Comparison of ENCODE assay signal across 9 mouse cellular contexts in genomic region chr17:72938026-72938795, GRCm38 (mm10). TPM values are rescaled to one million over a fixed set of nuclear protein-coding genes. Genes with fewer than 3 reads are reported as not detected.
DNase-seq lines count a peak whose midpoint lies in the region; ATAC-seq and TF ChIP-seq lines count a peak whose summit lies in the region.
"Had no signal": no experiment of that assay in that cellular context is flagged by ENCODE, and none has a peak within 500 bp of the region (broad histone marks: within the 10 kb centered on the region; RNA-seq: fewer than 3 reads in every experiment).

No protein-coding gene starts in this region.

- H3K9me3 ChIP-seq in heart, embryonic 10.5 days, result no peaks in the 10 kb centered on the region

- H3K27ac ChIP-seq in heart, embryonic 10.5 days, result peak overlapping the region; percentile 59
- H3K27ac ChIP-seq: neural tube, embryonic 13.5 days had no signal

- no peaks in the 10 kb centered on the region for H3K27me3 ChIP-seq in heart, embryonic 10.5 days (ENCODE audit: insufficient read depth, poor library complexity, severe bottlenecking)
- H3K27me3 ChIP-seq: neural tube, embryonic 13.5 days had no signal

- no peak for TF ChIP-seq POLR2A in lung, adult 2 months (IDR thresholded peaks at IDR 0.05; ENCODE audit: borderline replicate concordance, extremely low read depth, low read depth, low read length)

- intact Hi-C loops in left cerebral cortex, postnatal 25 days (cut with DNase I), result no loop called here

- peak; percentile 58 for DNase-seq in CD4-positive, CD25-positive, alpha-beta regulatory T cell, adult 2 months (ENCODE audit: low read depth, low spot score)
- peak; percentile 15 to 41 for DNase-seq in lung, adult 18-20 months
- no peak for DNase-seq in lung, adult 2 months
- no peak for DNase-seq in heart, embryonic 10.5 days (ENCODE audit: low spot score)
- peak; percentile 39 for DNase-seq in retina, embryonic 14.5 days (ENCODE audit: low spot score)
- DNase-seq in left cerebral cortex, postnatal 25 days (ENCODE audit: low spot score in 2 of 2), result no peak
- DNase-seq in adrenal gland, postnatal 36 days, result no peak

- no peak overlapping the region for H3K4me3 ChIP-seq in lung, adult 2 months (replicated peaks; ENCODE audit: extremely low read depth, low read depth, low read length)
- no peak overlapping the region for H3K4me3 ChIP-seq in heart, embryonic 10.5 days
- H3K4me3 ChIP-seq: neural tube, embryonic 13.5 days had no signal

- peaks cover 85% of the 10 kb centered on the region for H3K36me3 ChIP-seq in heart, embryonic 10.5 days

- WGBS in lung, adult 2 months, result 56% methylated on average over 11 of the region's 11 CpGs
- WGBS in heart, embryonic 10.5 days, result 72% methylated on average over 11 of the region's 11 CpGs

- TF ChIP-seq CTCF in lung, adult 2 months (IDR thresholded peaks at IDR 0.05; ENCODE audit: insufficient read depth, low read length), result no peak

- no peak for ATAC-seq in CD4-positive, CD25-positive, alpha-beta regulatory T cell, adult 4 months

- H3K4me1 ChIP-seq in lung, adult 2 months (ENCODE audit: control insufficient read depth, insufficient read depth, low read length), result peaks cover 24% of the 10 kb centered on the region
- H3K4me1 ChIP-seq in heart, embryonic 10.5 days, result peaks cover 74% of the 10 kb centered on the region

RNA-seq across cellular contexts. Expression of gene Lbh, which starts 20.1 kb away (rescaled TPM):
- polyA plus RNA-seq in CD4-positive, CD25-positive, alpha-beta regulatory T cell, adult 4 months (2017; shearing (Covaris generic)), result 10 to 100 TPM; 22.7 to 38.5 TPM
- 151 and 253 TPM in 2 replicates for polyA plus RNA-seq in lung, adult 2 months (2012; rRNA removed)
- polyA plus RNA-seq in heart, embryonic 10.5 days (2016; fragmentation: Nextera tagmentation; extraction: Ambion mirVana), result 10.8 and 15.4 TPM in 2 replicates
- 10 to 100 TPM; 37.0 to 37.3 TPM for total RNA-seq in left cerebral cortex, postnatal 25 days (2021)
- total RNA-seq in adrenal gland, postnatal 36 days (2021), result 10 to 100 TPM; 24.2 to 29.8 TPM

Comparison
In these comparisons a context has a peak if more than half of its experiments do, and no peak if none do; other contexts are left out.
1. DNase-seq: peak in CD4-positive, CD25-positive, alpha-beta regulatory T cell, adult 2 months (single experiment), lung, adult 18-20 months (2 of 2) and retina, embryonic 14.5 days (single experiment); none in lung, adult 2 months (single experiment), heart, embryonic 10.5 days (single experiment), left cerebral cortex, postnatal 25 days (0 of 2) and adrenal gland, postnatal 36 days (0 of 2).